Mouse (Mus musculus): ENCODE results near the gene Nrsn2. TPM values are rescaled to one million over a fixed set of nuclear protein-coding genes. Genes with fewer than 3 reads are reported as not detected.

Gene Nrsn2
- total and polyA plus RNA-seq, 3 experiments = not detected

GRCm38 (mm10) chr2:152384191-152384590, 7.8 kb upstream of the Nrsn2 start:
- H3K9ac ChIP-seq (ENCODE audit: insufficient read depth, low read depth) = no peak overlapping the region
- TF ChIP-seq MEF2A (IDR thresholded peaks at IDR 0.05; ENCODE audit: borderline replicate concordance, low read depth, low read length) (no peak), KAT2A (IDR thresholded peaks at IDR 0.05; ENCODE audit: insufficient replicate concordance, low read length) (no peak), ZMIZ1 (IDR thresholded peaks at IDR 0.05; ENCODE audit: low read depth, low read length) (no peak), RCOR1 (conservative IDR thresholded peaks at IDR 0.05; ENCODE audit: low read depth, low read length) (no peak), SMC3 (IDR thresholded peaks at IDR 0.05; ENCODE audit: low read depth, low read length) (no peak), HCFC1 (IDR thresholded peaks at IDR 0.05; ENCODE audit: low read depth, low read length) (no peak), CHD1 (IDR thresholded peaks at IDR 0.05; ENCODE audit: low read depth, low read length) (no peak), TBP (conservative IDR thresholded peaks at IDR 0.05; ENCODE audit: low read depth, low read length) (no peak), IRF4 (IDR thresholded peaks at IDR 0.05; ENCODE audit: low read depth, low read length) (no peak), JUN (IDR thresholded peaks at IDR 0.05; ENCODE audit: insufficient read depth, low read depth, low read length) (no peak)
- in situ Hi-C loops (cut with MboI; ENCODE audit: low pct_ligation_motif_present, low pct_unique_long_range_greater_than_20kb, low sequenced_read_pairs) (no loop called here), dilution Hi-C loops (cut with MboI; ENCODE audit: extremely low pct_ligation_motif_present, extremely low pct_unique_long_range_greater_than_20kb, low sequenced_read_pairs) (no loop called here)
- no peak overlapping the region for H3K4me3 ChIP-seq (replicated peaks in 1 of 3; ENCODE audit: low read depth in 2 of 3, low read length in 2 of 3, poor library complexity in 1 of 3)
- no peaks in the 10 kb centered on the region for H3K4me1 ChIP-seq (ENCODE audit: control insufficient read depth in 1 of 2, insufficient read depth in 2 of 2)
- no peaks in the 10 kb centered on the region for H3K36me3 ChIP-seq (replicated peaks in 1 of 2; ENCODE audit: control insufficient read depth in 1 of 2, insufficient read depth in 1 of 2, low read length in 1 of 2)
- H3K9me3 ChIP-seq (replicated peaks; ENCODE audit: low read length) = peaks cover 9% of the 10 kb centered on the region
- H3K27ac ChIP-seq (ENCODE audit: insufficient read depth, low read depth) = no peak overlapping the region
- H3K27me3 ChIP-seq (replicated peaks) = peaks cover 9% of the 10 kb centered on the region
- no peak for DNase-seq (ENCODE audit: extremely low read depth)
- no peak overlapping the region for H3K4me2 ChIP-seq (ENCODE audit: insufficient read depth, low read depth, poor library complexity, severe bottlenecking)
- H3K79me2 ChIP-seq (replicated peaks; ENCODE audit: control insufficient read depth, extremely low read depth, insufficient read depth, poor library complexity, severe bottlenecking) = no peaks in the 10 kb centered on the region

- H3K36me3 ChIP-seq (replicated peaks in 1 of 2; ENCODE audit: control insufficient read depth in 1 of 2, insufficient read depth in 1 of 2, low read length in 1 of 2) = no peaks in the 10 kb centered on the region
- no peaks in the 10 kb centered on the region for H3K79me2 ChIP-seq (replicated peaks; ENCODE audit: control insufficient read depth, extremely low read depth, insufficient read depth, poor library complexity, severe bottlenecking)
- no peak overlapping the region for H3K4me2 ChIP-seq (ENCODE audit: insufficient read depth, low read depth, poor library complexity, severe bottlenecking)
- no peak overlapping the region for H3K9ac ChIP-seq (ENCODE audit: insufficient read depth, low read depth)
- no peak for TF ChIP-seq ZNF384 (IDR thresholded peaks at IDR 0.05; ENCODE audit: low read depth, low read length)
- TF ChIP-seq ZMIZ1 (IDR thresholded peaks at IDR 0.05; ENCODE audit: low read depth, low read length) = no peak
- TF ChIP-seq UBTF (IDR thresholded peaks at IDR 0.05; ENCODE audit: low read depth, low read length) = no peak
- no peak for TF ChIP-seq SMC3 (IDR thresholded peaks at IDR 0.05; ENCODE audit: low read depth, low read length)
- no peak for TF ChIP-seq JUND (conservative IDR thresholded peaks at IDR 0.05; ENCODE audit: low read depth, low read length)
- TF ChIP-seq MAZ (IDR thresholded peaks at IDR 0.05; ENCODE audit: low read depth, low read length) = no peak
- no peak for TF ChIP-seq MYC (IDR thresholded peaks at IDR 0.05; ENCODE audit: low read depth, low read length)
- TF ChIP-seq BHLHE40 (IDR thresholded peaks at IDR 0.05; ENCODE audit: low read depth, low read length) = no peak
- no peak for TF ChIP-seq RAD21 (IDR thresholded peaks at IDR 0.05; ENCODE audit: low read depth, low read length)
- no peaks in the 10 kb centered on the region for H3K4me1 ChIP-seq (ENCODE audit: control insufficient read depth in 1 of 2, insufficient read depth in 2 of 2)
- dilution Hi-C loops (cut with MboI; ENCODE audit: extremely low pct_ligation_motif_present, extremely low pct_unique_long_range_greater_than_20kb, low sequenced_read_pairs) (no loop called here), in situ Hi-C loops (cut with MboI; ENCODE audit: low pct_ligation_motif_present, low pct_unique_long_range_greater_than_20kb, low sequenced_read_pairs) (no loop called here)
- H3K9me3 ChIP-seq (replicated peaks; ENCODE audit: low read length) = no peaks in the 10 kb centered on the region
- no peak overlapping the region for H3K27ac ChIP-seq (ENCODE audit: insufficient read depth, low read depth)
- DNase-seq (ENCODE audit: extremely low read depth) = no peak
- H3K4me3 ChIP-seq (replicated peaks in 1 of 3; ENCODE audit: low read depth in 2 of 3, low read length in 2 of 3, poor library complexity in 1 of 3) = no peak overlapping the region
- peaks cover 69% of the 10 kb centered on the region for H3K27me3 ChIP-seq (replicated peaks)
Measured at GRCm38 (mm10) chr2:152375652-152376344, 640 bp downstream of the Nrsn2 start.
